Mouse (Mus musculus) embryonic facial prominence, embryonic 13.5 days (tissue): Measurements from ENCODE around the gene Popdc2. TPM values are rescaled to one million over a fixed set of nuclear protein-coding genes. Genes with fewer than 3 reads are reported as not detected.
A peak's percentile ranks its signal among the peaks of the same experiment; 100 is the strongest.
"Not testable (repeated sequence)": the region's sequence is repeated elsewhere in the genome, so short reads cannot be mapped to it uniquely, and the experiment has no call there.

Source experiments
- ATAC-seq: fragments of 200-750 bp; cut with Nextera tagmentation; 2 replicates; pipeline ENCODE4 v1.8.0; 2017; ENCODE audit warnings: low read depth; ENCODE audit not compliant: insufficient number of reproducible peaks, insufficient read depth, low FRiP score, low TSS enrichment
- H3K27ac ChIP-seq: fragments of 300-500 bp; sonication (generic); 2 replicates; pipeline ENCODE4 v1.5.1; 2015; ENCODE audit warnings: moderate library complexity, mild to moderate bottlenecking, inconsistent platforms
- H3K27me3 ChIP-seq: fragments of 300-500 bp; sonication (generic); 2 replicates; pipeline ENCODE4 v1.6.1; 2015; ENCODE audit warnings: mild to moderate bottlenecking, inconsistent platforms
- H3K36me3 ChIP-seq: fragments of 300-500 bp; sonication (generic); 2 replicates; pipeline ENCODE4 v1.6.1; 2015; ENCODE audit warnings: mild to moderate bottlenecking, inconsistent platforms
- H3K4me1 ChIP-seq: fragments of 300-500 bp; sonication (generic); 2 replicates; pipeline ENCODE4 v1.6.1; 2015; ENCODE audit warnings: inconsistent platforms
- H3K4me2 ChIP-seq: fragments of 300-500 bp; sonication (generic); 2 replicates; pipeline ENCODE4 v1.6.1; 2015; ENCODE audit warnings: moderate library complexity, mild to moderate bottlenecking, inconsistent platforms
- H3K4me3 ChIP-seq: fragments of 300-500 bp; sonication (generic); 2 replicates; pipeline ENCODE4 v1.5.1; 2015; ENCODE audit warnings: mild to moderate bottlenecking, inconsistent platforms
- H3K9ac ChIP-seq: fragments of 300-500 bp; sonication (generic); 2 replicates; pipeline ENCODE4 v1.6.1; 2015; ENCODE audit warnings: mild to moderate bottlenecking, inconsistent platforms
- H3K9me3 ChIP-seq: fragments of 300-500 bp; sonication (generic); 2 replicates; pipeline ENCODE4 v1.6.1; 2016; ENCODE audit warnings: inconsistent platforms
- WGBS: fragments of 180-500 bp; shearing (Covaris S2); methylation state at CpG from one replicate; pipeline ENCODE4 v1.1.7; 2015; ENCODE audit warnings: mixed read lengths; 5-methylcytosine and 5-hydroxymethylcytosine counted together
- polyA plus RNA-seq: library from polyadenylated mRNA; unstranded; fragments of >200 nt; fragmentation: Nextera tagmentation; extraction: Ambion mirVana; gene quantifications from 2 replicates; pipeline ENCODE4 v1.2.1, GENCODE M21; 2015

The Popdc2 gene
- polyA plus RNA-seq, result 1.6 and 2.1 TPM in 2 replicates

GRCm38 (mm10) chr16:38361933-38362332, at the start of gene Popdc2:
Popdc2 (plus strand) TSS chr16:38362209.
- Histone ChIP-seq H3K9me3 (no peaks in the 10 kb centered on the region), H3K4me3 (no peak within 1 kb of the TSS), H3K4me1 (peaks cover 13% of the 10 kb centered on the region), H3K27me3 (no peaks in the 10 kb centered on the region), H3K9ac (no peak within 1 kb of the TSS), H3K36me3 (no peaks in the 10 kb centered on the region), H3K4me2 (no peak within 1 kb of the TSS), H3K27ac (no peak within 1 kb of the TSS)
- ATAC-seq, result no peak
- WGBS, result 46% methylated on average over 10 of the region's 10 CpGs

- H3K4me2 ChIP-seq, result no peak overlapping the region
- no peaks in the 10 kb centered on the region for H3K27me3 ChIP-seq
- H3K9me3 ChIP-seq, result no peaks in the 10 kb centered on the region
- no peaks in the 10 kb centered on the region for H3K36me3 ChIP-seq
- ATAC-seq, result no peak
- no peak overlapping the region for H3K27ac ChIP-seq
- H3K4me1 ChIP-seq, result no peaks in the 10 kb centered on the region
- no peak overlapping the region for H3K4me3 ChIP-seq
- 73% methylated on average over 9 of the region's 9 CpGs for WGBS
- H3K9ac ChIP-seq, result no peak overlapping the region
These were observed 43.5 kb upstream of the Popdc2 start for GRCm38 (mm10) chr16:38318492-38318891.

- Histone ChIP-seq H3K27ac (no peak overlapping the region), H3K9ac (no peak overlapping the region), H3K4me1 (no peaks in the 10 kb centered on the region), H3K4me2 (no peak overlapping the region), H3K27me3 (no peaks in the 10 kb centered on the region), H3K9me3 (no peaks in the 10 kb centered on the region), H3K4me3 (no peak overlapping the region), H3K36me3 (no peaks in the 10 kb centered on the region)
- no peak for ATAC-seq
- 90% methylated on average over 4 of the region's 4 CpGs for WGBS
These were observed 42.9 kb upstream of the Popdc2 start for GRCm38 (mm10) chr16:38319087-38319486.

- H3K36me3 ChIP-seq, result no peaks in the 10 kb centered on the region
- ATAC-seq, result no peak
- no peaks in the 10 kb centered on the region for H3K4me1 ChIP-seq
- H3K4me2 ChIP-seq, result peak overlapping the region; percentile 51
- no peak overlapping the region for H3K9ac ChIP-seq
- H3K9me3 ChIP-seq, result no peaks in the 10 kb centered on the region
- no peak overlapping the region for H3K27ac ChIP-seq
- 27% methylated on average over 15 of the region's 17 CpGs for WGBS
- peak overlapping the region; percentile 21 for H3K4me3 ChIP-seq
- no peaks in the 10 kb centered on the region for H3K27me3 ChIP-seq
These were observed 40.5 kb upstream of the Popdc2 start for GRCm38 (mm10) chr16:38321452-38321935.

- ATAC-seq, result no peak
- no peaks in the 10 kb centered on the region for H3K36me3 ChIP-seq
- no peaks in the 10 kb centered on the region for H3K27me3 ChIP-seq
- H3K9ac ChIP-seq, result no peak overlapping the region
- H3K9me3 ChIP-seq, result 0 out of 2 replicates have a peak, but pooled peaks cover 1% of the 10 kb centered on the region
- no peaks in the 10 kb centered on the region for H3K4me1 ChIP-seq
- 88% methylated on average over 15 of the region's 15 CpGs for WGBS
- no peak overlapping the region for H3K4me2 ChIP-seq
- no peak overlapping the region for H3K27ac ChIP-seq
- H3K4me3 ChIP-seq, result no peak overlapping the region
These were observed 37.7 kb upstream of the Popdc2 start for GRCm38 (mm10) chr16:38324311-38324710.

GRCm38 (mm10) chr16:38326778-38327397, 35.1 kb upstream of the Popdc2 start:
- Histone ChIP-seq H3K27me3 (no peaks in the 10 kb centered on the region), H3K4me3 (no peak overlapping the region), H3K36me3 (no peaks in the 10 kb centered on the region), H3K4me1 (no peaks in the 10 kb centered on the region), H3K4me2 (no peak overlapping the region), H3K9me3 (0 out of 2 replicates have a peak, but pooled peaks cover 2% of the 10 kb centered on the region), H3K9ac (no peak overlapping the region), H3K27ac (no peak overlapping the region)
- 83% methylated on average over 11 of the region's 11 CpGs for WGBS
- no peak for ATAC-seq

GRCm38 (mm10) chr16:38329340-38329739, 32.7 kb upstream of the Popdc2 start:
- Histone ChIP-seq H3K27me3 (no peaks in the 10 kb centered on the region), H3K27ac (no peak overlapping the region), H3K9me3 (0 out of 2 replicates have a peak, but pooled peaks cover 2% of the 10 kb centered on the region), H3K4me2 (no peak overlapping the region), H3K9ac (no peak overlapping the region), H3K36me3 (no peaks in the 10 kb centered on the region), H3K4me1 (no peaks in the 10 kb centered on the region), H3K4me3 (no peak overlapping the region)
- no peak for ATAC-seq
- WGBS, result 84% methylated on average over 3 of the region's 3 CpGs

- 38% methylated on average over 6 of the region's 6 CpGs for WGBS
- Histone ChIP-seq H3K36me3 (no peaks in the 10 kb centered on the region), H3K4me2 (no peak overlapping the region), H3K4me3 (no peak overlapping the region), H3K9ac (no peak overlapping the region), H3K27me3 (no peaks in the 10 kb centered on the region), H3K27ac (no peak overlapping the region), H3K9me3 (no peaks in the 10 kb centered on the region), H3K4me1 (no peaks in the 10 kb centered on the region)
- no peak for ATAC-seq
These were observed 27.6 kb upstream of the Popdc2 start for GRCm38 (mm10) chr16:38334431-38334830.

GRCm38 (mm10) chr16:38338077-38338476, 23.9 kb upstream of the Popdc2 start:
- not testable (repeated sequence) for H3K36me3 ChIP-seq, H3K9ac ChIP-seq, H3K4me2 ChIP-seq, H3K4me1 ChIP-seq, H3K27me3 ChIP-seq, H3K4me3 ChIP-seq, ATAC-seq, H3K9me3 ChIP-seq, H3K27ac ChIP-seq
- WGBS, result 77% methylated on average over 4 of the region's 4 CpGs

- Histone ChIP-seq H3K4me1 (peaks cover 8% of the 10 kb centered on the region), H3K4me3 (peak within 1 kb of the TSS; percentile 43), H3K27me3 (no peaks in the 10 kb centered on the region), H3K27ac (no peak within 1 kb of the TSS), H3K9ac (peak within 1 kb of the TSS; percentile 64), H3K9me3 (no peaks in the 10 kb centered on the region), H3K4me2 (peak within 1 kb of the TSS; percentile 75), H3K36me3 (no peaks in the 10 kb centered on the region)
- WGBS, result 8% methylated on average over 30 of the region's 30 CpGs
- ATAC-seq, result 0 out of 2 replicates have a peak, but pooled peaks have one; percentile 79
These were observed 20.3 kb upstream of the Popdc2 start, which contains the start of gene Maats1 for GRCm38 (mm10) chr16:38341396-38342324. Maats1 (minus strand) TSS chr16:38342143.

GRCm38 (mm10) chr16:38344941-38345725, 16.9 kb upstream of the Popdc2 start:
- Histone ChIP-seq H3K4me2 (no peak overlapping the region), H3K4me1 (peaks cover 16% of the 10 kb centered on the region), H3K27me3 (no peaks in the 10 kb centered on the region), H3K36me3 (peaks cover 11% of the 10 kb centered on the region), H3K9me3 (no peaks in the 10 kb centered on the region), H3K4me3 (no peak overlapping the region), H3K9ac (no peak overlapping the region), H3K27ac (no peak overlapping the region)
- 86% methylated on average over 3 of the region's 3 CpGs for WGBS
- ATAC-seq, result no peak
